Mouse (Mus musculus) R1 (cell line): ENCODE measurements around the gene Krt83.
"Not testable (repeated sequence)": the region's sequence is repeated elsewhere in the genome, so short reads cannot be mapped to it uniquely, and the experiment has no call there.

ENCODE experiments used
- DNase-seq: peaks from one replicate; pipeline ENCODE4 v3.0.0-alpha.2; 2018; ENCODE audit warnings: low read depth, low spot score

Gene Krt83

DNA sequence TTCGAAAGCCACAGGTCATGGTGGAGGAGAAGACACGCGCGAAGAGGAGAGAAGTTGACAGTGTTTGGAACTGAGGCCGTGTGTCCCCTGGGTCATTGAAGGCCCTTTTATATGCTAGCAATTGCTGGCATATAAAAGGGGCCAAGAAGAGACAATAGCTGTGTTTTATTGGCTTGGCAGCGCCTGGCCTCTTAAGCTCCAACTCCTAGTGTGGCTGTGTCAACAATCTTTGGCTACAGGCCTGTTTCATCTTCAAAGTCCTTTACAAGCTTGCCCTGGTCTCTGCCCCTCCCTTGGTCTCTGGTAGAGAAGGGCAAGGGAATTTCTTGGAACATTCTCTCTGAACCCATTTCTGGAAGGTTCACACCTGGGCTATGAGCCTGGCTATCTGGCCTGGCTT lies at the start of gene Krt83:
Gene Krt83 (minus strand): TSS at position 82 of the 400 bp plus-strand sequence.
- DNase-seq: no peak

GRCm38 (mm10) chr15:101538580-101538900 lies 47.2 kb upstream of the Krt83 start:
- DNase-seq: no peak

- no peak for DNase-seq
Observed at GRCm38 (mm10) chr15:101537864-101538579, 46.7 kb upstream of the Krt83 start.

GRCm38 (mm10) chr15:101536054-101536850 lies 44.9 kb upstream of the Krt83 start:
- no peak for DNase-seq

DNA sequence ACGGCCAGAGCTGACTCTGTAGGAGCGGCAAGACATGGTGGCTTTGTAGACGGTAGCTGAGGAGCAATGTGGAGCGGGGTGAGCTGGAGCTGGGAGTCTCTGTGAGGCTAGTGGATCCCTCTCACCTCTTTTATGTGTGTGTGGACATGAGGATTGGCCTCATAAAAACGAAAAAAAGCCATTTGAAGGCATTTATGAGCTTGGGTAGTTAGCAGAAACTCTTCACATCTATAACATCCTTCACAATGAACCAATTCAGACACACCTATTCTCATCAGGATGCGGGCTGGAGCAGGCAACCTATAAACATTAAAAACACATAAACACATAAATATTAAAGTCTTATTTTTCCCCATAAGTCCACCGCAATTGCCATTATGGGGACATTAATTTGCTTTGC lies 41.4 kb upstream of the Krt83 start, which contains the start of gene Krt84:
Gene Krt84 (minus strand): TSS at position 101 of the 400 bp plus-strand sequence.
- DNase-seq: no peak

GRCm38 (mm10) chr15:101522556-101523232 lies 31.4 kb upstream of the Krt83 start:
- no peak for DNase-seq

- DNase-seq: peak; percentile 58
Observed at GRCm38 (mm10) chr15:101519792-101520191, 28.5 kb upstream of the Krt83 start.

- DNase-seq: not testable (repeated sequence)
Observed at GRCm38 (mm10) chr15:101517161-101517560, 25.8 kb upstream of the Krt83 start, which contains the start of gene Gm49425. TSS of gene Gm49425 (minus strand) at chr15:101517261.

DNA sequence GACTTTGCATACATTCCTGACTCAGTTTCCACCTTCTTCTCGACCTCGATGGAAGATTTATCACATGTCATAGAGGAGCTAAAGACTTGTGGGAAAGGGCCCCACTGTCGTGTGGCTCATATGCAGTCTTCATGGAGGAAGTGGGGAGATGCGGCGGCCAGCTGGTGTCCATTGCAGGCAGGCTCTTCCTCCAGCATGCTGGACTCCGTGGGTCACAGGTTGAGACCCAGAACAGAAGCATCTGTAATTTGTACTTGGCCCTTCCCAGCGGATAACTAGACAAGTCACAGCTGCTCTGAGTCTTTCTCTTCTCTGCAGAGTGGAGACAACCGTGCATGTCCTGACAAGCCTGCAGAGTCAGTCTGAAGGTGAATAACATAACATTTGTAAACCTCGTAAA lies 16.9 kb upstream of the Krt83 start:
- DNase-seq: no peak

GRCm38 (mm10) chr15:101506896-101507758 lies 15.8 kb upstream of the Krt83 start:
- DNase-seq: no peak

GRCm38 (mm10) chr15:101497181-101497580 lies 5.9 kb upstream of the Krt83 start:
- DNase-seq: peak; percentile 66

DNA sequence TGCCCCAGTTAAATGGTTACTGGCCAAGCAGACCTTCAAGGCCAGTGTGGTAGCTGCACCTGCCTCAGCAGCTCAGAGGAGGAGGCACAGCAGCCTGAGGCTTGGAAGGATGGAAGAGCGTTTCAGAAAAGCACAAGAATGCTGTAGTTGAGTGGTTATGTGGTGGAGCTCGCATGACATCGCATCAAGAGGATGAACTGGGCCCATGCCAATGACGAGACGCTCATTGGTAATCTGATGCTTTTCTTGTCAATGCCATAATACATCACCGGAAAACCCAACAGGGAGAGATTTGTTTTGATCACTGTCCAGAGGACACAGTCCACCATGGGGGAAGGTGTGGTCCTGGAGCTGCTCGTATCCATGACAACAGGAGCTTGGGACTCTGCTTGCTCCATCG lies 4.0 kb upstream of the Krt83 start:
- no peak for DNase-seq

GRCm38 (mm10) chr15:101494203-101494602 lies 2.9 kb upstream of the Krt83 start:
- no peak for DNase-seq

- no peak for DNase-seq
Observed at GRCm38 (mm10) chr15:101493713-101494112, 2.4 kb upstream of the Krt83 start.

DNA sequence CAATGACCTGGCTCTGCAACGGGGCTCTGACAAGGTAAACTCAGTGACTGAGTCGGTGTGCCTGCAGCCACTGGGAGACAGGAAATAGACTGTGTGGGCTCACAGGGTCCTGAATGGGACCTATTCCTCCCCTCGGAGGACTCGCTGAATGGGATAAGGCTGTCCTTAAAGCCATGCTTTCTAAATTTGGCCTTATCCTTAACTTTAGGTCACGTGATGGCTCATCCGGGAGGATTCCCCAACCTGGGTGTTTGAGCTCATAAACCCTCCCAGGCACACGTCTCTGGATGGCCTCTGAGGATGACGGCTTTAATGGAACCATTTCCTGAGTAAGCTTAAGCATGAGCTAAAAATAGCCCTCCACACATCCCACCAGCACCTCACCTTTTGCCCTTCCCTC lies 1.4 kb upstream of the Krt83 start:
- peak; percentile 41 for DNase-seq

DNA sequence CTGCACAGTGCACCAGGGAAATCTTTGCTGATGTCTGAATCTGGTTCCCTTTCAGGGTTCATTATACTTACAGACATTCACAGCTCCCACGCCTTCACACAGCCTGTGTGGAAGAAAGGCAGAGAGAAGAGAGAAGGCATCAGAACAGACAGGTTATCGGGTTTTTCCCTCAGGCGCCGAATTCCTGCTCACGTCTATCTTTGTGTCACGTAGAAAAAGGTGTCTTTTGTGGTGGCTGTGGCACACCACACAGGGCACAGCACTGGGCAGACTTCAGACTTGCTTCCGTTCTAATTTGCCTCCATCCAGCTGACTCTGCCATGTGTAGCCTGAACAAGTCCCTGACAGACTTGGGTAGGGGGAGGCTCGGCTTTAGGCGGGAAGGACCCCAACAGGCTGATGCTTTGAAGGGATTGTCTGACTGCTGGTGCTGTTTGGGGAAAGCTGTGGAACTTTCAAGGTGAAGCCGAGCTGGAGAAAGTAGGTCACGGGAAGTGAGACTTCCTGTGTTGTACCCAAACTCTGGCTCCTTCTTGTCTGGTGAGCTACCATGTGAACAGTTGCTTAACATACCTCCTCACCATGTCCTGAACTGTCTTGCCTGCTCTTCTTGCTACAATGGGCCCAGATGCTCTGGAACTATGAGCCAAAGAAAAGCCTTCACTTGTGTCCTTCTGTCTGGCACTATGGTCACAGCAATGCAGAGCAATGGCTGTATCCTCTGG lies 5.2 kb downstream of the Krt83 start:
- no peak for DNase-seq

DNA sequence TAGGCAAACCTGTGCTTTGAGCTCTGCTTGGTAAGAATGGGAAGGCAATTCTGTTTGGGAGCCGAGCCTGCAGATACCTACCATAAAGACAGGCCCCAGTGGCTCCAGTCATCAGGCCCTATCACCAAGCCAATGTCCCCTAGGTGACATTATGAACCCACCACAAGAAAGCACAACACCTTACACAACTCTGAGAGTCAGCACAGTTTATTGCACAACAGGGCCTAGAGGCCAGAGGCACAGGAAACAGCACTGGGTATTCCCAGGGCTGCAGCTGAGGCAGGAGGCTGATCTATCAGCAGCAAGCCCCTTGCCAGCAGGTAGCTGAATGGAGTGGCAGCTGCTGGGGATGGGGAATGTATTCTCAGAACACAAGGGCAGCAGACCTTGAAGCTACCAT lies 6.4 kb downstream of the Krt83 start:
- no peak for DNase-seq

- DNase-seq: no peak
Observed at GRCm38 (mm10) chr15:101483646-101484045, 7.7 kb downstream of the Krt83 start.

DNA sequence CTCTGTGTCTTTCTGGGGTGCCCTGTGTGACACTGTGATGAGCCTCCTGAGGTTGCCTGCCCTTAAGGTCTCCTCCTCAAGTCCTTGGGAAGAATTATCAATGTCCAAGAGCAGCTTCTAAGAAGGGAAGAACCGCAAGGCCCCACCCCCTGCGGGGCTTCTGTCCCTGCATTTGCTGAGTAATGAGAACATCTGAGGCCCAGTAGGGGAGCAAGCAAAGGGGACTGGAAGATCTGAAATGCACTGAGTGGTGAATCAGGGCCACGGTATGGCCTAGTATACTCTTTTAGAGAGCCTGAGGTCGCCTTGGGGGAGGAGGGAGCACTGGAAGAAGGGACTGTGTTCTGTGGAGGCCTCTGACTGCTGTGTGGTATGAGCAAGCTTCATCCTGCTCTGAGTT lies 9.3 kb downstream of the Krt83 start:
- DNase-seq: no peak

GRCm38 (mm10) chr15:101479666-101480060 lies 11.6 kb downstream of the Krt83 start:
- DNase-seq: no peak
